Comparison of ENCODE assay signal across 14 mouse cellular contexts in the genomic region with DNA sequence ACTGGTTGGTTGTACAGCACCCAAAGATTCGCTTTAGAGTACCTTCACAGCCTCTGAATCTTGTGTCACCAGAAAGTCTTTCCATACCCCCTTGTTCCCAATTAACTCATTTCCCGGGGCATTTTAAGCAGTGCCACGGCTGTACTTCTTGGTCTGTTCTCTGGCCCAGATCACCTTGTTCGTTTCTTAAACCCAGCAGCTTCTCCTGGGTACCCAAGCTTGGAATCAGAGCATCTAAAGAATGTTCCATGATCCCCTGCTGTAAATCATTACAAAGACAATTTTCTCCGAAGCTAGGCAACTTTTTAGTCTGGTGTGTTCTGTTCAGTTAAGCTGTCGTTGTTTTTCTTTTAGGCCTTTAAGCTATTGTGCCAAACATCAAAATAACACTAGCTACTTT. TPM values are rescaled to one million over a fixed set of nuclear protein-coding genes. Genes with fewer than 3 reads are reported as not detected.
"Had no signal": no experiment of that assay in that cellular context is flagged by ENCODE, and none has a peak within 500 bp of the region (broad histone marks: within the 10 kb centered on the region; RNA-seq: fewer than 3 reads in every experiment).

No protein-coding gene starts in this region.

- H3K27me3 ChIP-seq: intestine, embryonic 15.5 days; liver, embryonic 15.5 days; lung, embryonic 15.5 days had no signal

- ATAC-seq: intestine, embryonic 15.5 days; liver, embryonic 12.5 days had no signal

- DNase-seq: layer of hippocampus, adult 9-11 months; liver; lung, adult 18-20 months; lung, postnatal 10 days; lung, postnatal 36 days; midbrain, embryonic 14.5 days; thymus, adult 18-20 months; thymus, postnatal 36 days had no signal

RNA-seq across cellular contexts. Expression of a gene that starts 22.9 kb away (rescaled TPM):
- total RNA-seq: megakaryocyte-erythroid progenitor cell, adult 5-6 weeks had no signal
- polyA plus RNA-seq: intestine, embryonic 15.5 days; liver, embryonic 12.5 days; liver, embryonic 15.5 days; stomach, embryonic 16.5 days had no signal
